Mouse (Mus musculus): ENCODE data around the gene Prr19. TPM values are rescaled to one million over a fixed set of nuclear protein-coding genes. Genes with fewer than 3 reads are reported as not detected.
"Not testable (repeated sequence)": the region's sequence is repeated elsewhere in the genome, so short reads cannot be mapped to it uniquely, and the experiment has no call there.

Gene Prr19
- 0.12 TPM in 1 of 2 replicates, not detected in the other for polyA plus RNA-seq (2015; fragmentation: Nextera tagmentation; extraction: Ambion mirVana)

- no peaks in the 10 kb centered on the region for H3K36me3 ChIP-seq (ENCODE audit: control insufficient read depth, insufficient read depth)
- H3K4me3 ChIP-seq (ENCODE audit: low read depth, low read length) = no peak within 1 kb of the TSS
- no peak within 1 kb of the TSS for H3K4me2 ChIP-seq (replicated peaks; ENCODE audit: low read depth)
- peaks cover 10% of the 10 kb centered on the region for H3K27me3 ChIP-seq (replicated peaks; ENCODE audit: control insufficient read depth, insufficient read depth, low read length)
- WGBS = 63% methylated on average over 19 of the region's 19 CpGs
- H3K9ac ChIP-seq (ENCODE audit: low read depth, low read length) = no peak within 1 kb of the TSS
- TF ChIP-seq CTCF (IDR thresholded peaks at IDR 0.05; ENCODE audit: low read depth) = no peak
- H3K4me1 ChIP-seq (replicated peaks; ENCODE audit: control insufficient read depth, insufficient read depth, low read length) = 0 out of 2 replicates have a peak, but pooled peaks cover under 1% of the 10 kb centered on the region
- ATAC-seq = no peak
- no peaks in the 10 kb centered on the region for H3K9me3 ChIP-seq (ENCODE audit: control insufficient read depth)
- no peak within 1 kb of the TSS for H3K27ac ChIP-seq (ENCODE audit: low read depth, low read length)
Observed at GRCm38 (mm10) chr7:25301063-25301462, at the start of gene Prr19. Prr19 (plus strand) TSS chr7:25301411.

DNA sequence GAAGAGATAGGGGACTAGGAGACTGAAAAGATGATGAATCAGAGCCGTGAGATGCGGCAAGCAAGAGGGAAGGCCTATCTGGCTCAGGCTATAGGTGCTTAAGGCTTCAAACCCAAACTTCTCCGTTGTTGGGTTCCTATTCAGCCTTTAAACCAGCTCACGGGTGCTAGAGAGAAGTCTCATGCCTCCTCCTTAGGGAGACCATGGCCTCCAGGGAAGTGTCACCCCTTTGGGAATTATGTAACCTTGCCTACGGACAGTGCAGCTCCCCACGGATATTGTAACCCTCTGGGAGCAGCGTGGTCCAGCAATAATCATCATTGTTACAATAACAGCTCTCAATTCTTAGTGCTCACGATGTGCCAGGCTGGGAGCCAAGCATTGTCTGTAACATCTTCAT is 49.4 kb upstream of the Prr19 start:
- TF ChIP-seq CTCF (IDR thresholded peaks at IDR 0.05; ENCODE audit: low read depth) = no peak
- peak overlapping the region; percentile 96 for H3K27ac ChIP-seq (ENCODE audit: low read depth, low read length)
- H3K4me3 ChIP-seq (ENCODE audit: low read depth, low read length) = peak overlapping the region; percentile 91
- H3K9ac ChIP-seq (ENCODE audit: low read depth, low read length) = no peak overlapping the region
- no peaks in the 10 kb centered on the region for H3K27me3 ChIP-seq (replicated peaks; ENCODE audit: control insufficient read depth, insufficient read depth, low read length)
- H3K4me2 ChIP-seq (replicated peaks; ENCODE audit: low read depth) = peak overlapping the region; percentile 73
- no peaks in the 10 kb centered on the region for H3K9me3 ChIP-seq (ENCODE audit: control insufficient read depth)
- WGBS = 43% methylated on average over 8 of the region's 8 CpGs
- peaks cover 7% of the 10 kb centered on the region; the same call in 1 of the 2 replicates for H3K4me1 ChIP-seq (replicated peaks; ENCODE audit: control insufficient read depth, insufficient read depth, low read length)
- ATAC-seq = no peak
- no peaks in the 10 kb centered on the region for H3K36me3 ChIP-seq (ENCODE audit: control insufficient read depth, insufficient read depth)

DNA sequence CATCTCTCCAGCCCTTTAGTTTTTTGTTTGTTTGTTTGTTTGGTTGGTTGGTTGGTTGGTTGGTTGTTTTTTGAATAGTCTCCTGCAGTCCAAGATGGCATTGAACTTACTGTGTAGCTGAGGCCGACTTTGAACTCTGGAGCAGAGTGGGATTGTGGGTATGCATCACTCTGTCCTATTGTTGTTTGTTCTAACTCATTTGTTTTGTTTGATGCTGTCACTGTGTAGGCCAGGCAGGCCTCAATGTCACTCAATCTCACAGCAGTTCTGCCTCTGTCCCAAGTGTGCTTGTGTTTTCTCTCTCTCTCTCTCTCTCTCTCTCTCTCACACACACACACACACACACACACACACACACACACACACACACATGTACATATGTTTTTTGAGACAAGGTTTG is 39.3 kb upstream of the Prr19 start:
- Histone ChIP-seq H3K4me1 (replicated peaks; ENCODE audit: control insufficient read depth, insufficient read depth, low read length) (no peaks in the 10 kb centered on the region; the same call in 1 of the 2 replicates), H3K9me3 (ENCODE audit: control insufficient read depth) (no peaks in the 10 kb centered on the region), H3K36me3 (ENCODE audit: control insufficient read depth, insufficient read depth) (no peaks in the 10 kb centered on the region), H3K4me3 (ENCODE audit: low read depth, low read length) (no peak overlapping the region), H3K27ac (ENCODE audit: low read depth, low read length) (no peak overlapping the region), H3K4me2 (replicated peaks; ENCODE audit: low read depth) (no peak overlapping the region), H3K9ac (ENCODE audit: low read depth, low read length) (no peak overlapping the region), H3K27me3 (replicated peaks; ENCODE audit: control insufficient read depth, insufficient read depth, low read length) (no peaks in the 10 kb centered on the region)
- no peak for ATAC-seq
- no peak for TF ChIP-seq CTCF (IDR thresholded peaks at IDR 0.05; ENCODE audit: low read depth)
- WGBS = 78% methylated on average over 1 of the region's 1 CpGs

- Histone ChIP-seq H3K4me2 (replicated peaks; ENCODE audit: low read depth) (no peak overlapping the region), H3K4me3 (ENCODE audit: low read depth, low read length) (no peak overlapping the region), H3K4me1 (replicated peaks; ENCODE audit: control insufficient read depth, insufficient read depth, low read length) (no peaks in the 10 kb centered on the region; the same call in 1 of the 2 replicates), H3K36me3 (ENCODE audit: control insufficient read depth, insufficient read depth) (no peaks in the 10 kb centered on the region), H3K9ac (ENCODE audit: low read depth, low read length) (no peak overlapping the region), H3K9me3 (ENCODE audit: control insufficient read depth) (no peaks in the 10 kb centered on the region), H3K27me3 (replicated peaks; ENCODE audit: control insufficient read depth, insufficient read depth, low read length) (no peaks in the 10 kb centered on the region), H3K27ac (ENCODE audit: low read depth, low read length) (no peak overlapping the region)
- 48% methylated on average over 17 of the region's 17 CpGs for WGBS
- no peak for TF ChIP-seq CTCF (IDR thresholded peaks at IDR 0.05; ENCODE audit: low read depth)
- ATAC-seq = no peak
Observed at GRCm38 (mm10) chr7:25263968-25264870, 37.0 kb upstream of the Prr19 start.

GRCm38 (mm10) chr7:25265743-25266142 is 35.5 kb upstream of the Prr19 start:
- H3K27me3 ChIP-seq (replicated peaks; ENCODE audit: control insufficient read depth, insufficient read depth, low read length); ATAC-seq; H3K36me3 ChIP-seq (ENCODE audit: control insufficient read depth, insufficient read depth); H3K27ac ChIP-seq (ENCODE audit: low read depth, low read length); H3K9ac ChIP-seq (ENCODE audit: low read depth, low read length); H3K4me3 ChIP-seq (ENCODE audit: low read depth, low read length); H3K4me1 ChIP-seq (replicated peaks; ENCODE audit: control insufficient read depth, insufficient read depth, low read length); H3K9me3 ChIP-seq (ENCODE audit: control insufficient read depth); H3K4me2 ChIP-seq (replicated peaks; ENCODE audit: low read depth): not testable (repeated sequence)
- 81% methylated on average over 5 of the region's 5 CpGs for WGBS

- no peak overlapping the region for H3K9ac ChIP-seq (ENCODE audit: low read depth, low read length)
Observed at GRCm38 (mm10) chr7:25266180-25266962, 34.8 kb upstream of the Prr19 start.

More at GRCm38 (mm10) chr7:25266180-25266962, 34.8 kb upstream of the Prr19 start:
- Histone ChIP-seq H3K27me3 (replicated peaks; ENCODE audit: control insufficient read depth, insufficient read depth, low read length) (no peaks in the 10 kb centered on the region), H3K4me3 (ENCODE audit: low read depth, low read length) (no peak overlapping the region), H3K4me2 (replicated peaks; ENCODE audit: low read depth) (peak overlapping the region; percentile 59; the same call in 1 of the 2 replicates), H3K36me3 (ENCODE audit: control insufficient read depth, insufficient read depth) (peaks cover 7% of the 10 kb centered on the region; the same call in 1 of the 2 replicates), H3K9me3 (ENCODE audit: control insufficient read depth) (no peaks in the 10 kb centered on the region), H3K27ac (ENCODE audit: low read depth, low read length) (no peak overlapping the region), H3K4me1 (replicated peaks; ENCODE audit: control insufficient read depth, insufficient read depth, low read length) (no peaks in the 10 kb centered on the region; the same call in 1 of the 2 replicates)
- no peak for TF ChIP-seq CTCF (IDR thresholded peaks at IDR 0.05; ENCODE audit: low read depth)
- no peak for ATAC-seq
- 87% methylated on average over 8 of the region's 8 CpGs for WGBS
